Mouse (Mus musculus) right cerebral cortex, adult 18-20 months (tissue): ENCODE measurements at regions not wholly inside any gene's neighbourhood (a gene's known extent, or its start where the extent isn't known, plus 50 kb on each side); places are given as distances from the start of the nearest gene placed in this dataset.
"Not testable (repeated sequence)": the region's sequence is repeated elsewhere in the genome, so short reads cannot be mapped to it uniquely, and the experiment has no call there.

Source experiments
- DNase-seq: peaks from one replicate; pipeline ENCODE4 v3.0.0; 2022; ENCODE audit warnings: mixed read lengths

DNA sequence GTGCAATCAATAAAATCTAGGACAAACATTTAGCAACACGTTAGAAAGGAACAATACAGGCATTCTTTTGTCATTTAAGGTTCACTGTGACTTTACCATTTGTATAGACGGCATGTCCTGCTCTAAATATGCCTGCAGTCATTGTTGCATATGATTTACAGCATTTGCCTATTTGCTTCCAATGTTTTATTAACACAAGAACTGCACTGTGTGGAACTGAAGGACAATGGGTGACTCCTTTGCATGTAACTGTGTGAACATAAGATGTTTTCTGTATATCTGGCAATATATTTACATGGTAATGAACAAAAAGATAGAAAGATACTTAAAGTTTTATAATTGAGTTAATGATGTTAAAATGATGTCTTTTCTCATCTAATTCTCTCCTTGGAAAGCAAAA is 57.1 kb downstream of the Pou4f1 start:
- no peak for DNase-seq

DNA sequence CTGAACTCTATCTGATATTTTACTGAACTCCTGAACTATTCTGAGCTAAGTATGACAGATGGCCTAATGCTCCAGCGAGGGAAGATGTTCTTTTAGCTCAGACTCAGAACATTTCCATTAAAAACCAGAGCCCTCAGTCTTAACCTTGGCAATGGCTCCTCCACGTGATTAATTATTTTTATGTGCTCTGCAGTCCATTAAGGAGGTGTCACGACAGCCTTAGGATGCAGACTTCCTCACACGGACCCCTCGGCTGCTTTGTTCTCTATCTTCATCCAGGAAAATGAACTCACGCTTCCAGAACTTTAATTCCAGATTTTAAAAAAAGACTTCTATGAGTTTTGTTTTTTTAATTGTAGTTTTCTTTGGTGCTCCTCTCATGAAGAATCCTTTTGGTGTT is 57.5 kb downstream of the Pou4f1 start:
- DNase-seq: no peak

DNA sequence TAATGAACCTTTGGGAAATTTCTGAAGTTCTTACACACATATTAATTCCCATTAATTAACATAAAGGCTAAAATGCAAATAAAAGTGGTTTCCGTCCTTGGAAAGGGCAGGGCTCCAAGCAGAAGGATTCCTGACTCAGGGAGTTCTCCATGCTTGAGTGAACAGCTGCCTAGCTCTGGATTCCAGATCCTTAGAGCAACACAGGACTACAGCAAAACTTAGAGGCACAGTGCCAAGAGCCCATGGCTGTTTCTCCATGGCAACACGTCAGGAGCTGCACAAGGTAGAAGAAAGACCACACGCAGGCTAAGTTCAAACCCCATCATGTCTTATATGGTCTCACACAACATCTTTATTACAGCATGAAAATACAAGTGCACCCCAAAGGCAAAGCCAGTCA is 61.7 kb downstream of the Pou4f1 start:
- no peak for DNase-seq

DNA sequence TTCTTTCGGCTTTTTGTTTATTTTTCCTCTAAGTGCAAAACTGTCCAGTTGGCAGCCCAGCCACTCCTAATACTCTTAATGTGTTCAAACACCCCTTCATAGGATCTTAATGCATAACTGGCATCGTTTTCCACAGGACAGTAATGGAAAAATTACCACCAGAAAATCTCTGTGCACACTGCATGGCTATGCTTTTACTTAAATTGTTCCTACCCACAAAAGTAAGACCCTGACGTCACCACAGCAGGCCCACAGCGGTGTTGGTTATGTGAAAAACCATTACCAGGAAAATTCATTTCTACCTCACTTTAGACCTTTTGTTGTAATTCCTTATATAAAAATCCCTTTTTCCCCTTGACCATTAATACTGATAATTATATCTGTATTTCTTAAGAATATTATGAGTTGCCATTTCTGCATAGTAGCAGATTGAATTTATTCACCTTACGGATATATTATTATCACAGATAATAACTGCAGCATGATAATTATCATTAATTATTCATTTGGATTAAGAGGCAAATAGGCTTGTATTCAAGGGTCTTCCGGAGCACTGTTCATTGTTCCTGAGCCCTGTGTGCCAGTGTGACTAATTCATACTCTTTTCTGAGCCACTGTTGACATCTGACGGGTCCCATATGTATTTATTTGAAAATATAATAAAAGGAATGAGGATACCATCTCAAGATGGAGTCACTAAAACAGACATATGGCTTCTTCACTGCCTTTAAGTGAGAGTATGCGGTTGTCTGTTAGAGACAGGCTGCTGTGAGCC is 78.3 kb downstream of the Pou4f1 start:
- DNase-seq: no peak

DNA sequence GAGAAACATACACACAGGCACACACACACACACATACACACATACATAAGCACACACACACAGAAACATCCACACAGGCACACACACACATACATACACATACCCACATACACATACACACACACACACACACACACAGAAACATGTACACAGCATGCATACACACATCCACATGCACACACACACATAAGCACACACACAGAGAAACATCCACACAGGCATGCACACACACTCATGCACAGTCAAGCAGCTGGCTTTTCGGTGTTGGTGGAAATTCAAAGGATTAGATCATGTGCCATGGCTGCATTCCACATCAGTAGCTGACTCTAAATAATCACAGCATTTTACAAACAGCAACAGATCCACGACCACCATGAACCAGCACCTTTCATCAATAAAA is 78.9 kb downstream of the Pou4f1 start:
- no peak for DNase-seq

DNA sequence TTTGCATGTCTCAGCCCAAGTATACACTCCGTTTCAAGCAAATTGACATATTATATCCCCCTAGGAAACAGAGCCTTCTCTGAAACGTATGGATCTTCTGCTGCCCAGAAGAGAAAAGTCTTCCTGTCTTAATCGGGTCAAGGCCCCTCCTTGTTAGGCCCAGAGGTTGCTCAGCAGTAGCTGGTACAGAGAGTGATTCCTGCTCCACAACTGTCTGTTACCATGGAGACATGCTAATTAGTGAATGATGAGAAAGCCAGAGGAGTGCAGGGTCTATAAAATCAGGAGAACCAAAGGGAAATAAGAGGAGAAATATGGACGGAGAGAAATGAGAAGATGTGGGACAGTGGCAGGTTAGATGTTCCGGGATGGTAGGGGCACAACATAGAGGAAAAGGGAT is 86.8 kb downstream of the Pou4f1 start:
- no peak for DNase-seq

DNA sequence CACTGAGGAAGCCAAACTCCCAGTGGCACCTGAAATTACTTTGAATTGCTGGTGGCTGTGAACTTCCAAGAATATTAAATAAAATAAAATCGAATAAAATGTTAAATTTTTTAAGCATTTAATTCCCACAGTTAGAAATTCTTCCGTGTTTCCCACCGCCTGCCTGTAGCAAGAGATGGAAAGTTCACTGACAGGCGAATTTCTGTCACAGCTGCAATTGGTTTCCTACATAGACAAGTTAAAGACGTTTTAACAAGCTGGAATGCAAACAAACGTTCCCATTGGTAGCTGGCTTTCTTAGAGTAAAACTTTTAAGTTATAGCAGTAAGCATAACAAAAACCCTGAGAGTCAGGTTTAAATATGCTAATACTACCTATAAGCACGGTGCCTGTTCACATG is 95.0 kb downstream of the Pou4f1 start:
- DNase-seq: no peak

DNA sequence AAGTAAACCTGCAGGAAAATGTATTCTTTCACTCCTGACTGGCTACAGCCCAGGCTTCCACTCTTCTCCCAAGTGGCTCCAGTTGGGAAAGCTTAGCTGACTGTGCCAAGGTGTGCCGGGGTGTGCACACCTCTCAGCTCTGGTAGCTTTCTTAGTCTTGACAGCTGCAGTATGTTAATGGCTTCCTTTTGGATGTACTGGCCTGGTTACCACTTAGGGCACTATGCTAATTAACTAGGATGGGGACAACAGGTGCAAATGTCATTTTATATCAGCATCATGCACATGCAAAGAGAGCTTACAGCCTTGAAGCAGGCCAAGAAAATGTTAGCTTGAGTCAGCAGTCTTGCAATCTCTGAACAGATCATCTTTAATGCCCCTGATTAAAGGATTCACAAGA is 111.2 kb downstream of the Pou4f1 start:
- no peak for DNase-seq

DNA sequence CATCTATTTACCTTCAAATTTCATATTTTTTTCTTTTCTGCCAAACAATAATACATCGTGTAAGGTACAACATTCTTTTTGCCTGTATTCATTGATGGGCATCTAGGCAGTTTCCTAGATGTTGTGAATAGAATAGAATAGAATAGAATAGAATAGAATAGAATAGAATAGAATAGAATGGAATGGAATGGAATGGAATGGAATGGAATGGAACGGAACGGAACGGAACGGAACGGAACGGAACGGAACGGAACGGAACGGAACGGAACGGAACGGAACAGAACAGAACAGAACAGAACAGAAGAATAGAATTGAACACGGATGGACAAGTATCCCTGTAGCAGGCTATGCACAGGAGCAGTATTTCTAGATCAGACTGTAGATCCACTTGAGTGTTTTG is 131.0 kb downstream of the Pou4f1 start:
- DNase-seq: not testable (repeated sequence)

DNA sequence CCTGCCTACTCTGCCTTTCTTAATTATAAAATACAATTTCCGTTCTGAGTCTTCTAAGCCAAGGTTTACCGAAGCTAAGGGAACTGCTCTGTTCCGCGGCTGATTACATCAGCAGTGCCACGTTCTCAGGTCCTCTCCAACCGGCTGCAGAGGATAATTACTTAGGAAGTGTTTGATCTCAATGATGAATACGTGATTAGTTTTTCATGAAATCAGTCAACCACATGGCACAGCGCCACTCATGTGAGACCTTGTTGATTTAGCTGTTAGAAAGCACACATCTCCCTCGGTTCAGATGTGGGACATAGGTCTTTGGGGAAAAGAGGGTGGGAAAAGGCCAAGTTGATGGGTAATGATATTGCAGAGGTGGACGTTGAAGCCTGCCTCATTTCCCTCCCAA is 141.7 kb downstream of the Pou4f1 start:
- no peak for DNase-seq

DNA sequence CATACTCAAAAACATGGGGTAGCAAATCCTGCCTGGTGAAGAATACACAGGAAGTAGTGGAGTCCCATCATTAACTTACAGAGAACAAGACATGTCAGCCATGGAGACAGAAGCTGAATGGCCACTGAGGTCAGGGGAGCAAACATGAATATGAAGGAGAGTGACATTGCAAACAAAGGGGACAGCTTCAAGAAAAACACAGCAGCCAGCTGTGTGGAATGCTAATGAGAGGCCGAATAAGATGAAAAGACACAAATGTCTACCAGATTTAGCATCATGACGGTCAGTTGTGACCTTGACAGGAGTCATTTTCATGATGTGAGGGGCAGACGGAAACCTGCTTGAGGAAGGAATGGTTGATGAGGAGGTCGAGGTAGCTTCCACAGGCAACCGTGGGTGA is 167.7 kb downstream of the Pou4f1 start:
- DNase-seq: no peak

DNA sequence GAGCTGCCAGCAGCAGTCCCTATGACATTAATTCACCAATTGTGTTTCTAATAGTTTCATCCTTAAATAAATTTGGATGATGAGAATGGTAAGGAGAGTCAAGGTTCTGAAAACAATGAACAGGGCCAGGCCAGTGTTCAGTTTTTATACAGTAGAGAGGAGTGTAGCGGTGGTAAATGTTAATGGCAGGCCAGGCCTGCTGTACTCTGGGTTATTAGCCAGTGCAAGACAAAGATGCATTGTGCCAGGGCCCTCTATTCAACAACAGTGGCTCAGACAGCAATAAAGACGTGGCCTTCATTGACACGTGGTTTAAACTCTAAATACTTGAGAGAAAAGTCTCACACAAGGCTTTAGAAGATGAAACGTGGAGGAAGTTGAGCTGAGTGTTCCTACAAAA is 169.5 kb downstream of the Pou4f1 start:
- DNase-seq: no peak

DNA sequence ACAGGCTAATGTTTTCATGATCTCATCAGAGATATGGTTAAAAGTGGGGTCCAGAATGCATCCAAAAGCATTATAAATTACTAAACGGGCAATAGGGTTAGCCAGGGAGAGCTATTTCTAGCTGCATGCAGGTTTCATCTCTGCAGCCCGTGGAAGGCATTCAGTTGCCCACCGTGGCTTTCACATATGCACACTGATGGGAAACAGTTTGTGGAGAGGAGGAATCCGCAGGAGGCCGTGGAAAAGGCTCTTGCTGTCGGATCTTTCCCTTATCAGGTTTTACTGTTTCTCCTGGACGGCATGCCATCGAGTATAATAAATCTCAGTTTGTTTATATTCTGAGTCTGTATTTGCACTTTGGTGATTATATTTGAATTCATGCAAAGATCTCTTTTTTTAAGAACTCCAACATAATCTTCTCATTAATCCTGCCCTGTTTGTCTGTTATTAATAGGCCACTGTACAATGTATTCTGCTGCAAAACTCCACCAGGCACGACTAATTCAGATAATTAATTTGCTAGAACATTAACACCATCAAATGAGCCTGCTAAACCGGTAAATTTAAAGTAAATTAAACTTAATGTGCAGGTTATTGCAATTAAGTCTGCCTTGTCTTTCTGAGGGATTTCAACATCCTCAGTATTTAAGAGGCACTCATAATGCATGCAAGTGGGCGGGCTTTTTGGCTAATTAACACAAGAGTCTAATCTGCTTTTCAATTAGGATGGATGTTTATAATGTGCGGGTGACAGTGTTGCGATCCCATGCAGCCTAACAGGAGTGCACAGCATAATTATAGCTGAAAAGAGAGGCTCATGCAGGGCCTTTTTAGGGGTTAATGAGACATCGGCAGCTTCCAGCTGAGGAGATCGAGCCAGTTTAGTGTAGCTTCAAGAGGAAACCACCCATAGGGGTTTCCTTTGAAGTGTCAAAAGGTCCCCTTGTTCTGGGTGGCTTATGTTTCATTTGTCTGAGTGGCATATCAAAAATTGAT is 170.2 kb downstream of the Pou4f1 start:
- DNase-seq: no peak

DNA sequence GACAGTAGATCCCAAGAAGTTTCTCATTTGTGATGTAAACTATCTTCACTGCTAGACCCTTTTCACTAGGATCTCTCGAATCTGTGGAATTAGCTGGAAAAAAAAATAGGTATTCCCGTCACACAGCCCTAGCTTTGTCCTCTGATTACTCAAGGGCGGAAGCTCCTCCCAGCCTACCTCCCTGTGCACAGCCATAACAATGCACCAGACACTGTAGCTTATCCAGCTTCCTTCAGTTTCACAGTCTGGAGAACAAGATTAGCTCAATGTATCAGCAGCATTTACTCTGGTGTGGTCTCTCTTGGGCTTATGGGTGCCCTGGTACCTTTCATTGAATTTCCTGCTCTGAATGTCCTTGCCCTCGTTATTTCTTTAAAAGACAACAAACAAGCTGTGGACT is 174.0 kb downstream of the Pou4f1 start:
- no peak for DNase-seq

DNA sequence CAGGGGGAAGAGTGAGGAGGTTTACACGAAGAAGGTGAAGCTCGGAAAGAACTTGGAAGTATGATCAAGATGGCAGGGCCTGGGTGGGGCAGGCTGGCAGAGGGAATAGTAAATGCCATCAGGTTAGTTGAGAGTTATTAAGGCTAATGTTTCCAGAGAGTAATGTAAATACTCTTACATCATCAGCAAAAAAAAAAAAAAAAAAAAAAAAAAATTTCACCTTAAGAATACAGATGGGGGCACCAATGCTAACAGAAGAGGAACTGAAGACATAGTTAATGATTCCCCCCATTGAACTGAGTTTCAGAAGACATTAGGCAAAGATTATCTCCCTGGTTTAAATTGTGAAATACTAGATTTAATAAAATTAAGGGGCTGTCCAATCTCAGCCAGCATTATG is 174.7 kb downstream of the Pou4f1 start:
- no peak for DNase-seq

DNA sequence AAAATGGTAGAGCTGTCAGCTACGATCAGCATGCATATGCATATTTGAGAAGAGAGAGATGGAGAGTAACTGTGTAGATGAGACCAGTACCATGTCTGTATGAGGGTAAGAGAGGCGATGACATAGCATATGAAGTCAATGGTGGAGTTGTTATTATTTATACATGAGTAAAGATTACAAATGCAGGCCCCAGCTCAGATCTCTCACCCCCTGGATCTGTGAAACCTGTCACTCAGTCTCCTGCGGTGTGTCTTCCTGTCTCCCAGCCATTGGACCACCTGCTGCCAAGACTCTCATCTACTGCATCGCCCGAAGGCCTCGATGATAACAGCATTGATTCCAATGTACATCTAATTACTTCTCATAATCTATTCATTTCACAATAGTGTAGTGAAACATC is 187.4 kb downstream of the Pou4f1 start:
- no peak for DNase-seq

DNA sequence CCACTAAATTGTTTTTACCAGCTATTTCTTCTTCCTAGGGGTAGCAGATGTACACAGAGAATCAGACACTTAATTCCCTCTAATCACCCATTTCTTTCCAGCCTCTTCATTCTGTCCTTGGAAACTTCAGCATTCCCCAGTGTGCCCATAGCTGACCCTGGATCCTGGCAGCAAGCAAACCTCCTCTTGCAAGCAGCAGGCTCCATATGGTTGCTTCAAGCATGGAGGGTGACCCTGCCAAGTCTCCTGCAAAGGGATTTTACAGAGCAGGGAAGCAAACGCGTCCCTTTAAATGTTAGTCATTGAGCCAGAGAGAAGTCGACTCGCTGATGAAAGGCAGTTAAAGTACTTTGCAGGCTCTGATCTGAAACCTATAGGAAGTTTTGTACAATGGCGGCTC is 187.9 kb downstream of the Pou4f1 start:
- DNase-seq: no peak

DNA sequence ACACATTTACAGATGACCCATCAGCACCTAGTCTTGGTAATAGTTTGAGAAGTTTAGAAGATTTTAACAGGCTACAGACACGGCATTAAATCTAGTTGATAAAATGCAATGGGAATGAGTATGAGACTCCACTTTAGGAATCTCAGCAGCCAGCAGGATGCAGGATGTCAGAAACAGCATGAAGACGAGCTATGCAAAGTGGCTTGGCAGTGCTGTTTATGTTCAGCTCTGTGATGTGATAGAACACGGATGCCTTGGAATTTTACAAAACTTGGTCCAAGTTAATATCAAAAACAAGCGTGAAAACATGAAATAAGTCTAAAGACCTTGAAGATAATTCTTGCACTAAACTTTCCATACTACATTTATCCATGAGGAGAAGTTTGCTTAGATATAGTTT is 193.0 kb downstream of the Pou4f1 start:
- DNase-seq: no peak

DNA sequence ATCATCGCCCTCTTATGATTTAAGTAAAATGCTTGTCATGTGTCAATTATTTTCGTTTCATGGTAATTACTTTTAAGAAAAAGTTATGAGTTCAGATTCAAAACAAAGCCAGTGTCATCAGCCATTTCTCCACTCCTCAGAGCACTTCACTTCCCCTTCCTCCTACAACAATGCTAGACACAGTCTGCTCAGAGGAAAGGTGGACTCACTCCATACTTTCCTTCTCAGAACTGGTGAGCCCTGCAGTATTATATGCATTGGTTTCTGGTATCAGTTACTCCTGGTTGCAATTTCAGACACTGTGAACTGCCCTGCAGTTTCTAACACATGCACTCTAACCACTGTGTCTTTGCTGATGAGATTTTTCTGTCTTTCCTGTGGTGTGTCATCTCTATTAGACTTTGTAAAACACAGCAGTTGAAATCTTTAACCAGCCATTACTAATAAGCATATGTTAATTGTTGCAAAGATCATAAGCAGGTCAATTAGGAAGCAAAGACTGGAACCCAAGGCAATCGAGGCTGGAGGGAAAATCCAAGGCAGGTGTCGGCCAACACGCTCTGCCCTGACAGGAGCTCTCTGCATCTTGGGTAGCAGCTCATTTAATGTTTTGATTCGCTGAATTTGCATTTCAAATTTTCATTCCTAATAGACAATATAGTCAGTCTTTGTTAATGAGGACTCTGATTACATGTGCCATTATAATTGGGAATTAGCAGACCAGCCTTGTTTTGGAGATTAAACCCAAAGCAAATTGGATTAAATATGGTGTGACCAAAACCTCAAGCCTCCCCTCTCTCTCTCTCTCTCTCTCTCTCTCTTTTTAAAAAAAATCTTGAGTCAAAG is 202.7 kb downstream of the Pou4f1 start:
- DNase-seq: no peak

DNA sequence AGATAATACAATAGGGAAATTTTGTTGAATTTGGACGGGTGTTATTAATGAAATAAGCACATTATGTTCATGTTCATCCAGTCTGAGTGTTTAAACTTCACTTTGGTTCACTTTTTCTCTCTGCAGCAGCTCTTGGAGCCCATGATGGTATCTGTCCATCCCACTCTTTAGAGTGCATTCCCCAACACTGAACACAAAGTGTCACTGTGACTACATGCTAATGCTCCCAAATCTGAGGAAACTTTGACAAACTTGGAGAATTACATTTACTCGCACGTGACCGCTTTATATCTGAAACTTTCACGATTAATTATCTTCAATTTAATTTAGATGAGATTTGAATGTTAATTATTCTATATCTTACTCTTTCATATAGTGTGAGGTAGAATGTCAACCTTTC is 250.8 kb downstream of the Pou4f1 start:
- DNase-seq: no peak

DNA sequence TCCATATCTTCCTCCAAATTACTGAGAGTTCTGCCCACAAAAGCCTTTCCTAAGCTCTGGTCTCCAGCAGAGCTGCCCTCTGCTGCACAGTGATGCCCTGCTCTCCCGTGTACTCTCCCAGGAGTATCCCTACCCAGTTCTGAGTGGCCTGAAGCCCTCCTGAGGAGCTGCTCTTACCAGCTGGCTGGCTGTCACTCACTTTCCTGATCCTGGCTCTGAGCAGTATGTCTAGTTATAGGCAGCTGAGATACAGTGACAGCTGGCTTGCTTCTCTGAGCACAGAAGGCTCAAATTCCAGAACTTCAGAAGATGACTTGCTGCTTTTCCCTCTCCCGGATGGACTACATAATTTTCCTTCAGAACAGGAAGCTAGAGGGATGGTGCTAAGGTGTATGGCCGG is 257.1 kb downstream of the Pou4f1 start:
- DNase-seq: no peak

DNA sequence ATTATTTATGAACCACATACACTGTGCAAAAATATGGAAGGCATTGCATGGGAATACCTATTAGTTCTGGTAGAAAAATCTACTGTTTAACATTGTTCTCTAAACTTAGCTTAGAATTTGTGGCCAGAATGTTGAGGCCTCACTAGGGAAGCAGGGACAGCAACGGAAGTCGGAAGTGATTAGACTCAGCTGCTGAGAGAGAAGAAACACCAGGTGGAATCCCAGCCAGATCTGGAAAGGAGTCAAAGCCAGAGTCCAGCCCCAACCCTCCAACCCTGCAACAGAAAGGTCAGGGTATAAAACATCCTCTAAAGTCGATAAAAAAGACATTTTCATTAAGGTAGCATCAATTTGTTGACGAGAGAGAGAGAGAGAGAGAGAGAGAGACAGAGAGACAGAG is 258.9 kb downstream of the Pou4f1 start:
- no peak for DNase-seq
